Mouse (Mus musculus) embryonic stem cell, embryonic (primary cell): ENCODE data around the gene Zfp946.

Experiments
- CTCF ChIA-PET, 4 experiments: fragments of 300-600 bp in 2 of 4; fragments of 350-600 bp in 2 of 4; sonication (Branson Sonifier 250); formaldehyde crosslinking; loops; one replicate each; lab custom pipeline; 2022; ENCODE audit warnings: inconsistent platforms in 2 of 4; lab: Charles Lee
- POLR2A ChIA-PET, 4 experiments: fragments of 300-600 bp in 2 of 4; fragments of 350-600 bp in 2 of 4; sonication (Branson Sonifier 250); formaldehyde crosslinking; loops; one replicate each; lab custom pipeline; 2022; ENCODE audit warnings: antibody characterized with exemption in 4 of 4, inconsistent platforms in 1 of 4; lab: Charles Lee

Gene Zfp946

GRCm38 (mm10) chr17:22423952-22424617 lies at the start of gene Zfp946:
Gene Zfp946, plus strand, starts transcription at chr17:22424222.
- POLR2A ChIA-PET = interaction anchor here in 3 of 4 experiments (0.6 to 2.1 kb wide), 13 partner anchors 12 to 1140 kb away, joined by 3 to 8 read pairs (median 4); partner anchors contain the start of genes Zfp213 (in 1 of the 3), Zfp758 (in 1 of the 3), Zfp942 (in 1 of the 3) and Zfp943 (in 1 of the 3)
- CTCF ChIA-PET = interaction anchor here in 3 of 4 experiments (0.5 to 0.6 kb wide), 4 partner anchors 77 to 342 kb away, joined by 3 to 4 read pairs (median 3); no protein-coding TSS in a partner anchor

GRCm38 (mm10) chr17:22410756-22411155 lies 13.3 kb upstream of the Zfp946 start:
- CTCF ChIA-PET = interaction anchor here (0.5 to 1.4 kb wide), 9 partner anchors 32 to 360 kb away, joined by 3 to 10 read pairs (median 3); partner anchors contain the start of gene Zfp994 (in 1 of the 4)
- POLR2A ChIA-PET = no interaction called here

GRCm38 (mm10) chr17:22417510-22417909 lies 6.5 kb upstream of the Zfp946 start:
- ChIA-PET CTCF (interaction anchor here in 1 of 4 experiments (1.2 kb wide), 1 partner anchor 9 kb away, joined by 3 read pairs; no protein-coding TSS in a partner anchor), POLR2A (no interaction called here)

- CTCF ChIA-PET = interaction anchor here in 2 of 4 experiments (0.5 to 0.6 kb wide), 2 partner anchors 206 to 404 kb away, joined by 3 read pairs; no protein-coding TSS in a partner anchor
Observed at GRCm38 (mm10) chr17:22424636-22425354, 773 bp downstream of the Zfp946 start.

GRCm38 (mm10) chr17:22447684-22448083 lies 23.7 kb downstream of the Zfp946 start:
- CTCF ChIA-PET = no interaction called here
- POLR2A ChIA-PET = no interaction called here

More at GRCm38 (mm10) chr17:22424636-22425354, 773 bp downstream of the Zfp946 start:
- POLR2A ChIA-PET = interaction anchor here in 3 of 4 experiments (0.6 to 2.1 kb wide), 12 partner anchors 9 to 775 kb away, joined by 3 to 8 read pairs (median 4); partner anchors contain the start of genes Zfp758 (in 1 of the 3), Zfp942 (in 1 of the 3), Zfp943 (in 1 of the 3) and Zfp944 (in 1 of the 3)

GRCm38 (mm10) chr17:22497120-22497519 lies 73.1 kb downstream of the Zfp946 start:
- CTCF ChIA-PET = no interaction called here

More at GRCm38 (mm10) chr17:22497120-22497519, 73.1 kb downstream of the Zfp946 start:
- POLR2A ChIA-PET = no interaction called here
